ENCODE assay signal across 8 mouse cellular contexts in the genomic region with DNA sequence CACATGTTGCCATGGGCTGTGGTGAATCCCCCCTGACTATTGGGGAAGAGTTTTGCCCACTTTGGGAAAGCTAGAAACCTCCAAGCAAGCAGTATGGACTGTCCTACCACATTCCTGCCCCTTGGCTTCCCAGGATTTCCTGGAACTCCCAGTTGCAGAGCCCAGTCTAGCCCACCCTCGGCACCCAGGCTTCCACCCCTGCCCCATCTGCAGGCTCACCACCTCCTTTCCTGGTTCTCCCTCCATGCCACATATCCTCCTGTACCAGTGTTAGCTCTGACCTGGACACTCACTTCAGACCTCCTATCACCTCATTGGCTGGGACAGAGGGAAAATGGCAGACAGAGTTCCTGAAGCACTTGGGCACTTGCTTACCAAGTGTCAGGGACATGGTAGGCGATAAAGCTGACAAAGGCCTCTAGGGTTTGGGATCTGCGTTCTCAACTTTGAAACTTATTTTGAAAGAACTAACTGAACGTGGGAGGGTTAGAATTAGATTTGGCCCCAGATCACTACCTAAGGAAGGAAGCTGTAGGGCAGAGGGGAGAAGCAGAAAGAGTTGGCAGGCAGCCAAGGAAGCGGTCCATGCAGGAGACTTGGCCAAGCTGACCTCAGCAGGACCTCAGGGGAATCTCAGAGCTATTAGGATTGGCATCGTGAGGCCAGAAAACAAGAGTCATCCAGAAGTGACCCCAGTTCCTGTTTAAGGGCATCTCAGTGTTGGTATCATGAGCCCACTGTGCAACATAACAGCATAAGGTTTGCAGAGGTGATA. TPM values are rescaled to one million over a fixed set of nuclear protein-coding genes. Genes with fewer than 3 reads are reported as not detected.
DNase-seq lines count a peak whose midpoint lies in the region; ATAC-seq and TF ChIP-seq lines count a peak whose summit lies in the region.

No protein-coding gene starts in this region.

- H3K27ac ChIP-seq in stomach, embryonic 16.5 days (ENCODE audit: low read length): 0 out of 2 replicates have a peak overlapping the region, but pooled peaks have one; percentile 11
- no peak overlapping the region for H3K27ac ChIP-seq in stomach, postnatal 0 days (replicated peaks)
- H3K27ac ChIP-seq in heart, postnatal 0 days (ENCODE audit: low read depth): peak overlapping the region; percentile 8; the same call in 1 of the 2 replicates

- TF ChIP-seq EP300 in stomach, postnatal 0 days (optimal IDR thresholded peaks at IDR 0.05): no peak
- no peak for TF ChIP-seq EP300 in heart, postnatal 0 days (IDR thresholded peaks at IDR 0.05; ENCODE audit: low read depth)

- 51% methylated on average over 6 of the region's 6 CpGs for WGBS in stomach, embryonic 16.5 days
- 59% methylated on average over 6 of the region's 6 CpGs for WGBS in stomach, postnatal 0 days
- 29% methylated on average over 6 of the region's 6 CpGs for WGBS in heart, postnatal 0 days

- no peak overlapping the region for H3K9ac ChIP-seq in stomach, embryonic 16.5 days (ENCODE audit: low read length)
- H3K9ac ChIP-seq in stomach, postnatal 0 days (ENCODE audit: low read length): no peak overlapping the region
- H3K9ac ChIP-seq in heart, postnatal 0 days (replicated peaks; ENCODE audit: low read depth, low read length): no peak overlapping the region

- no peaks in the 10 kb centered on the region for H3K9me3 ChIP-seq in stomach, embryonic 16.5 days (replicated peaks; ENCODE audit: control insufficient read depth, low read length)
- H3K9me3 ChIP-seq in stomach, postnatal 0 days (ENCODE audit: control insufficient read depth, low read length): no peaks in the 10 kb centered on the region
- H3K9me3 ChIP-seq in heart, postnatal 0 days (replicated peaks; ENCODE audit: control insufficient read depth, low read length): no peaks in the 10 kb centered on the region

- no peak for TF ChIP-seq CTCF in stomach, postnatal 0 days (IDR thresholded peaks at IDR 0.05; ENCODE audit: low read depth)
- TF ChIP-seq CTCF in heart, postnatal 0 days (IDR thresholded peaks at IDR 0.05; ENCODE audit: low read depth): no peak

- no peaks in the 10 kb centered on the region for H3K36me3 ChIP-seq in stomach, embryonic 16.5 days (ENCODE audit: control insufficient read depth, insufficient read depth, low read length)
- H3K36me3 ChIP-seq in stomach, postnatal 0 days (ENCODE audit: control insufficient read depth, insufficient read depth, low read length): no peaks in the 10 kb centered on the region
- H3K36me3 ChIP-seq in heart, postnatal 0 days (replicated peaks; ENCODE audit: control insufficient read depth, insufficient read depth, low read length): no peaks in the 10 kb centered on the region

- no peaks in the 10 kb centered on the region for H3K4me1 ChIP-seq in stomach, embryonic 16.5 days (ENCODE audit: control insufficient read depth, insufficient read depth, low read length)
- no peaks in the 10 kb centered on the region for H3K4me1 ChIP-seq in stomach, postnatal 0 days (replicated peaks; ENCODE audit: control insufficient read depth, insufficient read depth)
- H3K4me1 ChIP-seq in heart, postnatal 0 days (ENCODE audit: control insufficient read depth, insufficient read depth): peaks cover 25% of the 10 kb centered on the region

- H3K27me3 ChIP-seq in stomach, embryonic 16.5 days (ENCODE audit: control insufficient read depth, insufficient read depth, low read length): no peaks in the 10 kb centered on the region
- no peaks in the 10 kb centered on the region for H3K27me3 ChIP-seq in stomach, postnatal 0 days (ENCODE audit: control insufficient read depth, insufficient read depth, low read length)
- no peaks in the 10 kb centered on the region for H3K27me3 ChIP-seq in heart, postnatal 0 days (ENCODE audit: control insufficient read depth, insufficient read depth, low read length)

- ATAC-seq in stomach, embryonic 16.5 days (ENCODE audit: insufficient read depth, low FRiP score): no peak
- ATAC-seq in stomach, postnatal 0 days (ENCODE audit: low FRiP score, low TSS enrichment): no peak
- peak; percentile 32; the same call in 1 of the 2 replicates for ATAC-seq in heart, postnatal 0 days (ENCODE audit: insufficient read depth, low read depth)

- no peak overlapping the region for H3K4me3 ChIP-seq in stomach, embryonic 16.5 days (replicated peaks; ENCODE audit: low read length)
- H3K4me3 ChIP-seq in stomach, postnatal 0 days (ENCODE audit: low read depth, low read length): no peak overlapping the region
- no peak overlapping the region for H3K4me3 ChIP-seq in heart, postnatal 0 days (ENCODE audit: low read depth, low read length)

- H3K4me2 ChIP-seq in stomach, embryonic 16.5 days (ENCODE audit: low read depth, low read length): no peak overlapping the region
- no peak overlapping the region for H3K4me2 ChIP-seq in stomach, postnatal 0 days (replicated peaks; ENCODE audit: low read depth)
- H3K4me2 ChIP-seq in heart, postnatal 0 days (ENCODE audit: low read depth, low read length): no peak overlapping the region

- DNase-seq in cerebellum, postnatal 10 days: peak; percentile 63 to 70
- no peak for DNase-seq in cerebellum, adult 8-10 months
- no peak for DNase-seq in stomach, postnatal 0 days (ENCODE audit: low spot score)
- no peak for DNase-seq in heart, postnatal 0 days (ENCODE audit: low spot score)
- DNase-seq in lung, postnatal 36 days: peak; percentile 51
- DNase-seq in T-cell, adult 2 months (ENCODE audit: low spot score): no peak
- no peak for DNase-seq in spleen, postnatal 14 days (ENCODE audit: low spot score in 2 of 2)

RNA-seq across cellular contexts. Expression of gene Stk32c, which starts 5.7 kb away (rescaled TPM):
- 0.17 TPM in 1 of 2 replicates, not detected in the other for polyA plus RNA-seq in stomach, embryonic 16.5 days (2015; fragmentation: Nextera tagmentation; extraction: Ambion mirVana)
- 0.11 TPM in 1 of 2 replicates, not detected in the other for polyA plus RNA-seq in stomach, postnatal 0 days (2015; fragmentation: Nextera tagmentation; extraction: Ambion mirVana)
- total RNA-seq in heart, postnatal 0 days (2014; rRNA removed; ENCODE audit: low replicate concordance): 0.31 and 0.42 TPM in 2 replicates
- polyA plus RNA-seq in heart, postnatal 0 days (2015; fragmentation: Nextera tagmentation; extraction: Ambion mirVana): 0.08 TPM in 1 of 2 replicates, not detected in the other

RNA-seq across cellular contexts. Expression of gene Lrrc27, which starts 6.0 kb away (rescaled TPM):
- polyA plus RNA-seq in stomach, embryonic 16.5 days (2015; fragmentation: Nextera tagmentation; extraction: Ambion mirVana): 2.9 and 4.4 TPM in 2 replicates
- 3.6 and 5.1 TPM in 2 replicates for polyA plus RNA-seq in stomach, postnatal 0 days (2015; fragmentation: Nextera tagmentation; extraction: Ambion mirVana)
- total RNA-seq in heart, postnatal 0 days (2014; rRNA removed; ENCODE audit: low replicate concordance): 1.9 and 2.9 TPM in 2 replicates
- 3.9 and 5.0 TPM in 2 replicates for polyA plus RNA-seq in heart, postnatal 0 days (2015; fragmentation: Nextera tagmentation; extraction: Ambion mirVana)

RNA-seq across cellular contexts. Expression of gene Pwwp2b, which starts 29.5 kb away (rescaled TPM):
- polyA plus RNA-seq in stomach, embryonic 16.5 days (2015; fragmentation: Nextera tagmentation; extraction: Ambion mirVana): 16.3 and 19.8 TPM in 2 replicates
- polyA plus RNA-seq in stomach, postnatal 0 days (2015; fragmentation: Nextera tagmentation; extraction: Ambion mirVana): 16.0 and 17.2 TPM in 2 replicates
- total RNA-seq in heart, postnatal 0 days (2014; rRNA removed; ENCODE audit: low replicate concordance): 9.0 and 9.4 TPM in 2 replicates
- polyA plus RNA-seq in heart, postnatal 0 days (2015; fragmentation: Nextera tagmentation; extraction: Ambion mirVana): 6.0 and 7.4 TPM in 2 replicates

Comparison
In these comparisons a context has a peak if more than half of its experiments do, and no peak if none do; other contexts are left out.
1. DNase-seq: peak in cerebellum, postnatal 10 days (2 of 2) and lung, postnatal 36 days (single experiment); none in cerebellum, adult 8-10 months (single experiment), stomach, postnatal 0 days (single experiment), heart, postnatal 0 days (single experiment), T-cell, adult 2 months (single experiment) and spleen, postnatal 14 days (0 of 2).